Mouse (Mus musculus) neural tube, embryonic 11.5 days (tissue): Measurements from ENCODE around the gene Ap1g2. TPM values are rescaled to one million over a fixed set of nuclear protein-coding genes. Genes with fewer than 3 reads are reported as not detected.
A peak's percentile ranks its signal among the peaks of the same experiment; 100 is the strongest.

Experiments used
- ATAC-seq: fragments of 200-750 bp; cut with Nextera tagmentation; 2 replicates; pipeline ENCODE4 v1.8.0; 2017; ENCODE audit warnings: moderate number of reproducible peaks, mild to moderate bottlenecking, moderate TSS enrichment, moderate library complexity; ENCODE audit not compliant: insufficient read depth, low FRiP score, low TSS enrichment
- DNase-seq: peaks from one replicate; pipeline ENCODE4 v3.0.0-alpha.2; 2015; ENCODE audit warnings: low spot score
- H3K27ac ChIP-seq: fragments of 300-500 bp; sonication (generic); 2 replicates; pipeline ENCODE4 v1.5.1; 2014; ENCODE audit warnings: low read depth, mild to moderate bottlenecking, low read length
- H3K27me3 ChIP-seq: fragments of 300-500 bp; sonication (generic); 2 replicates; pipeline ENCODE4 v1.6.1; 2014; ENCODE audit warnings: mild to moderate bottlenecking, low read length, mixed read lengths; ENCODE audit not compliant: control insufficient read depth, insufficient read depth
- H3K36me3 ChIP-seq: fragments of 300-500 bp; sonication (generic); 2 replicates; pipeline ENCODE4 v1.6.1; 2014; ENCODE audit warnings: mild to moderate bottlenecking, low read length, moderate library complexity, mixed read lengths; ENCODE audit not compliant: control insufficient read depth, insufficient read depth
- H3K4me1 ChIP-seq: fragments of 300-500 bp; sonication (generic); 2 replicates; pipeline ENCODE4 v1.6.1; 2014; ENCODE audit warnings: low read length, mixed read lengths; ENCODE audit not compliant: control insufficient read depth, insufficient read depth
- H3K4me2 ChIP-seq: fragments of 300-500 bp; sonication (generic); 2 replicates; pipeline ENCODE4 v1.6.1; 2014; ENCODE audit warnings: low read depth, mild to moderate bottlenecking, moderate library complexity
- H3K4me3 ChIP-seq: fragments of 300-500 bp; sonication (generic); 2 replicates; pipeline ENCODE4 v1.5.1; 2014; ENCODE audit warnings: low read depth, low read length
- H3K9ac ChIP-seq: fragments of 300-500 bp; sonication (generic); 2 replicates; pipeline ENCODE4 v1.6.1; 2014; ENCODE audit warnings: mild to moderate bottlenecking, low read length
- H3K9me3 ChIP-seq: fragments of 300-500 bp; sonication (generic); 2 replicates; pipeline ENCODE4 v1.6.1; 2016; ENCODE audit warnings: low read length; ENCODE audit not compliant: control insufficient read depth
- WGBS: fragments of 180-500 bp; shearing (Covaris S2); extraction: QIAGEN DNeasy Blood & Tissue Kit; methylation state at CpG from one replicate; pipeline ENCODE4 v1.1.7; 2014; 5-methylcytosine and 5-hydroxymethylcytosine counted together
- polyA plus RNA-seq: library from polyadenylated mRNA; unstranded; fragments of >200 nt; fragmentation: Nextera tagmentation; extraction: Ambion mirVana; gene quantifications from 2 replicates; pipeline ENCODE4 v1.2.1, GENCODE M21; 2014

Gene Ap1g2
- polyA plus RNA-seq, 1 experiment from 2014 or later: 6.8 TPM

DNA sequence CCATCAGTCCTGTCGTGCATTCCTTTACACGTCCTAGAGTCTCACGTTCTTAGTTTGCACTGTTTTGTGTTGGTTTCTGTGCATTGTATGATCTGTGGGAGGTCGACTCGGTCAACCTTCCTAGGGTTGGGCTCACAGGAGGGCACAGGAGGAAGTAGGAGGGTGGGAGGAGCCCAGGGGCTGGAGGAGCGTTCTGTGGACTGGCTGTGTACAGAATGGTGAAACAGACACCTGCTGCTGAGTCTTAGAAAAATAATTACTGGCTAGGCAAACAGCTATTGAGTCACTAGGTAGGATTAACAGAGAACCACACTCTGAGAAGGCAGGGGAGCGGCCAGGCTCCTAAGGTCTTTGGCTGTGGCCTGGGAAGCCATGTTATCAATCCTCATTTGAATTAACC lies 32.9 kb upstream of the Ap1g2 start:
- Histone ChIP-seq H3K4me3 (no peak overlapping the region), H3K27ac (no peak overlapping the region), H3K9ac (no peak overlapping the region), H3K36me3 (no peaks in the 10 kb centered on the region), H3K4me1 (no peaks in the 10 kb centered on the region), H3K27me3 (no peaks in the 10 kb centered on the region), H3K9me3 (no peaks in the 10 kb centered on the region), H3K4me2 (no peak overlapping the region)
- WGBS: 58% methylated on average over 7 of the region's 7 CpGs
- no peak for ATAC-seq
- no peak for DNase-seq

DNA sequence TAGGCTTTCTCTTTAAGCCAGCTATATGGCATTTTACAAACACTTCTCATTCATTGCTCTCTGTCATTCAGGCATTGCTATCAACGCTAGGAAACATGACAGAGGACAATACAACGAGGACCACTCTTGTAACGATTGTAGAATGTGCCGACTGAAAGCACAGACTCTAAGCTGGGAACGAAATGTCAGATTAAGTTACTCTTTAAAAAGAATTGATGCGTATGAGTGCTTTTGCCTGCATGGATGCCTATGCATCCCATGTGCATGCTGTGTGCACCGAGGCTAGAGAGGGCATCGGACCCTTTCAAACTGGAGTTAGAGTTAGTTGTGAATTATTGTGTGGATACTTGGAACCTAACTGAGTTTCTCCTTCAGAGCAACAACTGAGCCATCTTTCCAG lies 29.3 kb upstream of the Ap1g2 start:
- Histone ChIP-seq H3K4me3 (no peak overlapping the region), H3K36me3 (no peaks in the 10 kb centered on the region), H3K27ac (no peak overlapping the region), H3K9me3 (no peaks in the 10 kb centered on the region), H3K4me1 (no peaks in the 10 kb centered on the region), H3K4me2 (no peak overlapping the region), H3K9ac (no peak overlapping the region), H3K27me3 (no peaks in the 10 kb centered on the region)
- ATAC-seq (no peak), DNase-seq (no peak)
- WGBS: 88% methylated on average over 8 of the region's 8 CpGs

DNA sequence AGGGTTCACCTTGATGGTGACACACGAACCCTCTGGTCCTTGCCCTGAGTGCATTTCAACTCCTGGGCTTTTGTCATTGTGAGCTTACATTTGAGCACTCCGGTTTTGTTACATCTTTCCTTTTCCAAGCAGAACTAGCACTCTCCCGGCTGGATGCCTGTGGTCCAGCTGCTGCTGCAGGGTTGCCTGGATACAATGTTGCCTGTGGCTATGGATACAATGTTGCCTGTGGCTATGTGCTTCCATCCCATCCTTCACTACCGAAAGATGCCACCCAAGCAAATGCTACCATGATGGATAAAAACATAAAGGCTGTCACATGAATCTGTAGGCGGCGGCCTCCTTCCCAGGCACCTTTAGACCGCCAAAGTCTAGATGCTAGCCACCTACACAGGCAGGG lies 20.1 kb upstream of the Ap1g2 start:
- DNase-seq (no peak), ATAC-seq (no peak)
- H3K9ac ChIP-seq: no peak overlapping the region
- H3K27ac ChIP-seq: no peak overlapping the region
- 76% methylated on average over 7 of the region's 7 CpGs for WGBS
- H3K9me3 ChIP-seq: no peaks in the 10 kb centered on the region
- H3K4me2 ChIP-seq: no peak overlapping the region
- H3K4me1 ChIP-seq: no peaks in the 10 kb centered on the region
- no peaks in the 10 kb centered on the region for H3K27me3 ChIP-seq
- no peak overlapping the region for H3K4me3 ChIP-seq
- H3K36me3 ChIP-seq: no peaks in the 10 kb centered on the region

DNA sequence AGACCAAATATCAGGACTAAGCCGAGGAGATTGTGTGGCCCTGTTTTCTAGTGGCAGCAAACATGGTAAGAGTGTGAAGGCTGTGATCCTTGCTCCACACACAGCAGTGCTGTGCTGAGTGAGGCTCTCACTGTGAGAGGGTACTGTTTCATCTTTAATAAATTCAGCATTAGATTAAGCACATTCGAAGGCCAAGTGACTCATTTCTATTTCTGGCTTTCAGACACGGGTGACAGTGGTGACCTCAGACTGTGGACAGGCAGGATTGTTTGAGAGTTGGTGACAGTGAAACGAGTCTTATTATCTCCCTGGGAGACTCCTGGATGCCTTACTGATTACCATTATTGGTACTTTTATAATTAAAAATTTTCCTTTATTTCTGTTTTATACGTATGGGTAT lies 19.3 kb upstream of the Ap1g2 start:
- Histone ChIP-seq H3K4me1 (no peaks in the 10 kb centered on the region), H3K27me3 (no peaks in the 10 kb centered on the region), H3K4me3 (no peak overlapping the region), H3K4me2 (no peak overlapping the region), H3K9me3 (no peaks in the 10 kb centered on the region), H3K36me3 (no peaks in the 10 kb centered on the region), H3K9ac (no peak overlapping the region), H3K27ac (no peak overlapping the region)
- WGBS: 86% methylated on average over 5 of the region's 5 CpGs
- ATAC-seq (no peak), DNase-seq (no peak)

DNA sequence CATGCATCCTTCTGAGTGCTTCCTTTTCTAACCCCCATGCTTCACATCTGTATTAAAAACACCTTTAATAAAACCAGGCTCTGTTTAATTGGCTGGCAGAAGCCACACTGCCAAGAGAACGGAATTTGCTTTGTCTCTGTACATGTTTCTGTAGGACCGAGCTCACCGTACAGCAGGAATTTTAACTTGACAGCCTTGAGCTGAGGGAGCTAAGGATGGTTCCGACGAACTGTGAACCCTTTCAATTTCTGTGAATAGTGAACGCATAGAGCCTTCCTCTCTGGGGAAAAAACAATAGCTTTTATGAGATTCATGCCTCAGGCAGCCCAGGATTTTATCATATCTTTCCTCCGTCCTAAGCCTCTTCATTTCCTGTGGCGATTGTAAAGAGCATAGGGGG lies 16.0 kb upstream of the Ap1g2 start:
- Histone ChIP-seq H3K27ac (no peak overlapping the region), H3K4me1 (no peaks in the 10 kb centered on the region), H3K36me3 (no peaks in the 10 kb centered on the region), H3K9me3 (no peaks in the 10 kb centered on the region), H3K27me3 (no peaks in the 10 kb centered on the region), H3K9ac (no peak overlapping the region), H3K4me3 (no peak overlapping the region), H3K4me2 (no peak overlapping the region)
- WGBS: 66% methylated on average over 8 of the region's 8 CpGs
- ATAC-seq: no peak
- no peak for DNase-seq

DNA sequence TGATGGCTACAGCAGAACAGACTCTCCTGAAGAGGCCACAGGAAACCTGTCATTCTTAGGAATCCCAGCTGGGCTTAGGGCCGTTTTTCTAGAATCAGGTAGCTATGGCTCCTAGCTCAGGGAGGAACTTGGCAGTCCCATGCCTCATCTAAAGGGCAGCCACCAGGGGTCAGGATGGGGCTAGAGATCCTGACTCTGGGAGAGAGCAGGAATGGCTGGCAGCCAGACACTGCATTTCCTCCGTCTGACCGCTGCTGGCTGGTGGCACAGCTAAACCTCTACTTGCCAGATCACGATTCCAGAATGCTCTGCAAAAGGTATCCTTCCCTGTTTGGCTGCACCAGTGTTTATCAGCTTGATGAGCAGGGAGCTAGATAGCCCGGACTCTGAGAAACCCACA lies 15.6 kb upstream of the Ap1g2 start:
- 10% methylated on average over 5 of the region's 5 CpGs for WGBS

DNA sequence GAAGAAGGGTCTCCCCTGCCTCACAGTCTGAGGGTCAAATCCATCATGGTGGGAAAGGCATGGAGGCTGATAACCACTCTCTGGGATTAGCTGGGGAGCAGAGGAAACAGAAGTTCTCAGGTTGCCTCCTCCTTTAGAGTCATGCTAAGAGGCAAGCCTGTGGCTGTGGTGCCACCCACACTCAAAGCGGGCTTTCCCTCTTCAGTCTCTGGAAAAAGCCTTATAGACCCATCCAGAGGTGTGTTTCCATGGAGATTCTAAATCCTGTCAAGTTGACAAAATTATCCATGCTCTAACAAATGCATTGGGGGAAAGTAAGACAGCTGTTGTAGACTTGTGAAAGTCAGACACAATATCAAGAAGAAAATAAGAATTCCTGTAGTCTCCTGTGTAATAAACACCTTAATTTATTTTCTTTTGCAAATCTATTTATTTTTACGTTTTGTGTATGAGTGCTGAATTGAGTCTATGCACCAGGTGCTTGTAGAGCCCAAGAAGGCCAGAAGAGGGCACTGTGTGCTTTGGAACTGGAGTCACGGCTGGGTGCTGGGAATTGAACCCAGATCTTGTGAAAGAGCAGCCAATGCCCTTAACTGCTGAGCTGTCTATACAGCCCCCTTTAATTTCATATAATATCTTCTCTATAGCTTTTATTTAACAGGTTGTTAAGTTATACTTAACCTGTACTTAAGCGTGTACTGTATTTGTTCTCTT lies 13.2 kb upstream of the Ap1g2 start:
- H3K27ac ChIP-seq: no peak overlapping the region
- no peak overlapping the region for H3K4me2 ChIP-seq
- peaks cover 21% of the 10 kb centered on the region for H3K27me3 ChIP-seq
- no peak overlapping the region for H3K9ac ChIP-seq
- H3K36me3 ChIP-seq: no peaks in the 10 kb centered on the region
- DNase-seq (no peak), ATAC-seq (no peak)
- WGBS: 70% methylated on average over 4 of the region's 4 CpGs
- no peak overlapping the region for H3K4me3 ChIP-seq
- H3K4me1 ChIP-seq: peaks cover 8% of the 10 kb centered on the region
- no peaks in the 10 kb centered on the region for H3K9me3 ChIP-seq

More for the DNA sequence above, 15.6 kb upstream of the Ap1g2 start:
- Histone ChIP-seq H3K9me3 (no peaks in the 10 kb centered on the region), H3K36me3 (no peaks in the 10 kb centered on the region), H3K27me3 (peaks cover 2% of the 10 kb centered on the region; the same call in 1 of the 2 replicates), H3K4me2 (no peak overlapping the region), H3K4me1 (no peaks in the 10 kb centered on the region), H3K4me3 (no peak overlapping the region), H3K27ac (no peak overlapping the region), H3K9ac (no peak overlapping the region)
- DNase-seq (peak; percentile 81), ATAC-seq (no peak; the same call in 1 of the 2 replicates)

DNA sequence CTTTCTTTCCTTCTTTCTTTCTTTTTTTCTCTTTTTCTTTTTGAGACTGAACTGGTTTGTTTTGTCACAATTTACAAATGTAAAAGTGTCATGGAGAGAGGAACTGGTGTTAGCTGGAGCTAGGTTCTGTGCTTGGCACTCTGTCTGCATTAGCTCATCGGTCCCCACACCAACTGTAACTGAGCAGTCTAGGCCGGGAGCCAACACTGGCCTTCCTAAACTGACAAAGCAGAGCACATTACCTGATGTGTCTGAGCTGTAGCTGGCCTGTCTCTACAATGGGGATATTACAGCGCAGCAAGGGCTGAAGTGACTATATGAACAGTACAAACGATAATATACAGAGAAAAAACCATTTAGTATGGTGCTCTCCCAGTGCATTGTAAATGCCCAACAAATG lies 12.5 kb upstream of the Ap1g2 start:
- no peaks in the 10 kb centered on the region for H3K9me3 ChIP-seq
- no peak for DNase-seq

DNA sequence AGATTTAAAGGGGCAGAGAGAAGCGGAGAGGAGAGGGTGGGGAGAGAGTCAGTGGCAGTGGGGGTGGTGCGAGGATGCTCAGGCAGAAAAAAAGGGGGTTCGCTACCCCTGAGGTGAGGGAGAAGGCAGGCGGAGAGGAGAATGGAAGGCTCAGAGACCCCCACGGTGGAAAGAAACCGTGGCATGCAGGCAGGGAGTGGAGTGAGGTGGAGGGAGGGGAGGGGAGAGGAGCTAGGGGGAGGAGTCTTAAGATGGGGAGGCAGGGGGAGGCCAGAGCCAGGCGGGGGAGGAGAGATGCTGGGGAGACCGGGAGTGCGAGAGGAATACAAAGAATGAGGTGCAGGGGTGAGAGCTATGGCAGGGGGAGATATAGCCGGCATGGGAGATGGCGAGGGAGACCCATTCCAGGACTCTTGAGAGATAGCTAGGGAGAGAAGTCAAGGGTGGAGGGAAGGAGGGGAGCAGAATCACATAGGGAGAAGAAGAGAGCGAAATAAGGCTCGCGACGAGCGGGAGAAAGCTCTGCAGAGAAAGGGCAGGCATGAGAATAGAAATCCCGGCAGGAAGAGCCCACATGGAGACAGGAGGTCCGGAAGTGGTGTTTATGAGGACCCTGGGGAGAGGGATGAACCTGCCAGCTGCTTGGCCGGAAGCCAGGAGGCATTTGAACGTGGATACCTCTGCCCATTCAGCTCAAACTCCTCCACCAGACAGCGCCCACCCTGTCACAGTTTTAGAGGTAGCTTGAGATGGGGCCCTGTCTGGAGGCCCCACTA lies 10.2 kb upstream of the Ap1g2 start, which contains the start of gene Jph4:
TSS of gene Jph4 (minus strand) at position 511 of the 776 bp plus-strand sequence.
- H3K9ac ChIP-seq: peak within 1 kb of the TSS; percentile 59
- peaks cover 43% of the 10 kb centered on the region for H3K27me3 ChIP-seq
- ATAC-seq (no peak), DNase-seq (peak; percentile 26)
- H3K27ac ChIP-seq: peak within 1 kb of the TSS; percentile 34; the same call in 1 of the 2 replicates
- peak within 1 kb of the TSS; percentile 85 for H3K4me2 ChIP-seq
- peak within 1 kb of the TSS; percentile 46 for H3K4me3 ChIP-seq
- peaks cover 12% of the 10 kb centered on the region for H3K4me1 ChIP-seq
- no peaks in the 10 kb centered on the region for H3K36me3 ChIP-seq
- no peaks in the 10 kb centered on the region for H3K9me3 ChIP-seq
- 3% methylated on average over 21 of the region's 21 CpGs for WGBS

More for the DNA sequence above, 12.5 kb upstream of the Ap1g2 start:
- H3K4me2 ChIP-seq: no peak overlapping the region
- peaks cover 12% of the 10 kb centered on the region for H3K4me1 ChIP-seq
- H3K4me3 ChIP-seq: no peak overlapping the region
- no peak for ATAC-seq
- no peak overlapping the region for H3K9ac ChIP-seq
- no peaks in the 10 kb centered on the region for H3K36me3 ChIP-seq
- H3K27me3 ChIP-seq: peaks cover 28% of the 10 kb centered on the region
- WGBS: 85% methylated on average over 4 of the region's 4 CpGs
- no peak overlapping the region for H3K27ac ChIP-seq
